Mouse (Mus musculus): ENCODE results near the gene Lmo2. TPM values are rescaled to one million over a fixed set of nuclear protein-coding genes. Genes with fewer than 3 reads are reported as not detected.
A peak's percentile ranks its signal among the peaks of the same experiment; 100 is the strongest.
"Not testable (repeated sequence)": the region's sequence is repeated elsewhere in the genome, so short reads cannot be mapped to it uniquely, and the experiment has no call there.

The Lmo2 gene
- polyA plus RNA-seq, 1 experiment from 2014 or later: 44.5 TPM

- Histone ChIP-seq H3K27ac (ENCODE audit: low read depth) (no peak overlapping the region), H3K4me3 (ENCODE audit: low read depth, low read length) (no peak overlapping the region), H3K9ac (no peak overlapping the region), H3K9me3 (ENCODE audit: low read depth, low read length) (no peaks in the 10 kb centered on the region), H3K36me3 (ENCODE audit: insufficient read depth) (peaks cover 4% of the 10 kb centered on the region; the same call in 1 of the 2 replicates), H3K4me1 (ENCODE audit: insufficient read depth) (no peaks in the 10 kb centered on the region), H3K4me2 (no peak overlapping the region), H3K27me3 (ENCODE audit: insufficient read depth, low read length) (peaks cover 5% of the 10 kb centered on the region; the same call in 1 of the 2 replicates)
- ATAC-seq (ENCODE audit: insufficient read depth) (no peak), DNase-seq (no peak)
- 68% methylated on average over 8 of the region's 8 CpGs for WGBS
- no peak for TF ChIP-seq CTCF (IDR thresholded peaks at IDR 0.05; ENCODE audit: low read depth)
Observed at GRCm38 (mm10) chr2:103977216-103977615, 19.4 kb downstream of the Lmo2 start.

DNA sequence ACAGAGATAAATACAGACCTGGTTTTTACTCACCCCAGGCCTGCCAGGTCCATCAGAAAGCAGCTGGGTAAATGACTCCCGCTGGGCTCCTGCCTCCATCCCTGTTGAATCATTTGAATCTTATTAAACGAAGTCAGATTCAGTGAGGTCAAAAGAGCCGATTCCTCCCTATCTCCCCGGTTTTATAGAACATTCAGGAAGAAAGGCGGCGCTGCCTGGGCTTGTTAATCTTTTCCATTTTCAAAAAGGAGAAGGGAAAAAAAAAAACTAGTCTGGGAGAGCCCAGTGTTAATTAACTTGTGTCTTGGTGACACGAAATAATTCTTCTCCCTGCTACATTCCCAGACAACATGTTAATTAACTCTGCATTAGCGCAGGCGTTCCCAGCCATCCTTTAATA, 19.9 kb downstream of the Lmo2 start:
- Histone ChIP-seq H3K4me1 (ENCODE audit: insufficient read depth) (no peaks in the 10 kb centered on the region), H3K4me3 (ENCODE audit: low read depth, low read length) (no peak overlapping the region), H3K36me3 (ENCODE audit: insufficient read depth) (peaks cover 4% of the 10 kb centered on the region; the same call in 1 of the 2 replicates), H3K9me3 (ENCODE audit: low read depth, low read length) (no peaks in the 10 kb centered on the region), H3K27me3 (ENCODE audit: insufficient read depth, low read length) (peaks cover 4% of the 10 kb centered on the region; the same call in 1 of the 2 replicates), H3K4me2 (no peak overlapping the region), H3K9ac (no peak overlapping the region), H3K27ac (ENCODE audit: low read depth) (no peak overlapping the region)
- DNase-seq (no peak), ATAC-seq (ENCODE audit: insufficient read depth) (no peak)
- WGBS: 65% methylated on average over 9 of the region's 9 CpGs
- TF ChIP-seq CTCF (IDR thresholded peaks at IDR 0.05; ENCODE audit: low read depth): no peak

DNA sequence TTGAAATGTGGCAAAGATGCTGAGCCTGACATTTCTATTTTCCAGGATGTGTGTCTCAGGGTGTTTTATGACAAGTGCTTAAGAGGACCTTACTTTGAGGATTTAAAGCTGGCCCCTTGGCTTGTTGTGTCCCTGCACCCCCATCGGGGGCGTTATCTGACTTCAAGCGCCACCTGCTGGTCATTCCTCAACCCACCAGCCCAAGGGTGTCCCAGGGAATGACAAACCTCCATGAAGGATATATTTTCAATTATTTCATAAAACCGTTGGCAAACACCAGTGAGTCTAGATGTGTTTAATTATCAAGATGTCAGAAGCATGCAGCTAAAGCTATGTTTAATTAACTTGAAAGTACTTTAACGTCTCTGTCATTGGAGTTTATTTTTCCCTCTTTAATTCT, 24.5 kb downstream of the Lmo2 start:
- H3K27ac ChIP-seq (ENCODE audit: low read depth): no peak overlapping the region
- H3K4me3 ChIP-seq (ENCODE audit: low read depth, low read length): no peak overlapping the region
- 4% methylated on average over 5 of the region's 5 CpGs for WGBS
- no peaks in the 10 kb centered on the region for H3K4me1 ChIP-seq (ENCODE audit: insufficient read depth)
- DNase-seq (peak; percentile 90), ATAC-seq (ENCODE audit: insufficient read depth) (peak; percentile 80)
- TF ChIP-seq CTCF (IDR thresholded peaks at IDR 0.05; ENCODE audit: low read depth): peak; percentile 91
- no peak overlapping the region for H3K9ac ChIP-seq
- no peaks in the 10 kb centered on the region for H3K9me3 ChIP-seq (ENCODE audit: low read depth, low read length)
- no peaks in the 10 kb centered on the region for H3K27me3 ChIP-seq (ENCODE audit: insufficient read depth, low read length)
- H3K36me3 ChIP-seq (ENCODE audit: insufficient read depth): peaks cover 4% of the 10 kb centered on the region; the same call in 1 of the 2 replicates
- H3K4me2 ChIP-seq: no peak overlapping the region

GRCm38 (mm10) chr2:103983146-103983545, 25.4 kb downstream of the Lmo2 start:
- H3K27ac ChIP-seq (ENCODE audit: low read depth): no peak overlapping the region
- no peaks in the 10 kb centered on the region for H3K9me3 ChIP-seq (ENCODE audit: low read depth, low read length)
- no peak overlapping the region for H3K4me2 ChIP-seq
- no peaks in the 10 kb centered on the region for H3K4me1 ChIP-seq (ENCODE audit: insufficient read depth)
- H3K27me3 ChIP-seq (ENCODE audit: insufficient read depth, low read length): no peaks in the 10 kb centered on the region
- no peak overlapping the region for H3K4me3 ChIP-seq (ENCODE audit: low read depth, low read length)
- no peak for DNase-seq
- no peak overlapping the region for H3K9ac ChIP-seq
- no peak for ATAC-seq (ENCODE audit: insufficient read depth)
- 86% methylated on average over 10 of the region's 10 CpGs for WGBS
- TF ChIP-seq CTCF (IDR thresholded peaks at IDR 0.05; ENCODE audit: low read depth): no peak
- peaks cover 4% of the 10 kb centered on the region; the same call in 1 of the 2 replicates for H3K36me3 ChIP-seq (ENCODE audit: insufficient read depth)

- WGBS: 55% methylated on average over 5 of the region's 8 CpGs
- not testable (repeated sequence) for H3K9ac ChIP-seq
Observed at GRCm38 (mm10) chr2:103987595-103987994, 29.8 kb downstream of the Lmo2 start.

DNA sequence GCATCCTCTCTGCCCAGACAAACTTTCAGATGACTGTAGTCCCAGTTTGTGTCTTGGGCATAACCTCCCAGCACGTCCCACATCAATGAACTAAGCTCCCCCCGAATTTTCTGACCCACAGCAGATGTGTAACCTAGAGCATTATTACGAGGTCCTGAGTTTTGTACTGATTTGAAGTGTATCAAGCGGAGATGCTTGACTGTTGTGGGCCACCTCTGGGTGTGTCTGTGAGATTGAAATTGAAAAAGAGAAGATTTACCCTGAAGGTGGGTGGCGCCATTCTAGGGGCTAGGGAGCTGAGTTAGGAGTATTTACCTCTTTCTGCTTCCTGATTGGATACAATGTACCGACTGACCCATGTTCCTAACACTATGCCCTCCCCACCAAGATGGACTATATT, 31.9 kb downstream of the Lmo2 start:
- H3K4me2 ChIP-seq: no peak overlapping the region
- no peak for TF ChIP-seq CTCF (IDR thresholded peaks at IDR 0.05; ENCODE audit: low read depth)
- peaks cover 6% of the 10 kb centered on the region; the same call in 1 of the 2 replicates for H3K27me3 ChIP-seq (ENCODE audit: insufficient read depth, low read length)
- H3K4me3 ChIP-seq (ENCODE audit: low read depth, low read length): no peak overlapping the region
- H3K9ac ChIP-seq: no peak overlapping the region
- WGBS: 87% methylated on average over 6 of the region's 6 CpGs
- no peak for DNase-seq
- no peak for ATAC-seq (ENCODE audit: insufficient read depth)
- H3K27ac ChIP-seq (ENCODE audit: low read depth): no peak overlapping the region
- no peaks in the 10 kb centered on the region for H3K9me3 ChIP-seq (ENCODE audit: low read depth, low read length)
- no peaks in the 10 kb centered on the region for H3K36me3 ChIP-seq (ENCODE audit: insufficient read depth)
- H3K4me1 ChIP-seq (ENCODE audit: insufficient read depth): no peaks in the 10 kb centered on the region

More at GRCm38 (mm10) chr2:103987595-103987994, 29.8 kb downstream of the Lmo2 start:
- DNase-seq; H3K4me1 ChIP-seq (ENCODE audit: insufficient read depth); H3K27me3 ChIP-seq (ENCODE audit: insufficient read depth, low read length); ATAC-seq (ENCODE audit: insufficient read depth); H3K4me3 ChIP-seq (ENCODE audit: low read depth, low read length); H3K4me2 ChIP-seq; H3K36me3 ChIP-seq (ENCODE audit: insufficient read depth); H3K9me3 ChIP-seq (ENCODE audit: low read depth, low read length); H3K27ac ChIP-seq (ENCODE audit: low read depth): not testable (repeated sequence)

GRCm38 (mm10) chr2:103991303-103991702, 33.5 kb downstream of the Lmo2 start:
- Histone ChIP-seq H3K9ac (no peak overlapping the region), H3K36me3 (ENCODE audit: insufficient read depth) (no peaks in the 10 kb centered on the region), H3K9me3 (ENCODE audit: low read depth, low read length) (no peaks in the 10 kb centered on the region), H3K4me3 (ENCODE audit: low read depth, low read length) (no peak overlapping the region), H3K4me2 (no peak overlapping the region), H3K27me3 (ENCODE audit: insufficient read depth, low read length) (peaks cover 6% of the 10 kb centered on the region; the same call in 1 of the 2 replicates), H3K4me1 (ENCODE audit: insufficient read depth) (no peaks in the 10 kb centered on the region), H3K27ac (ENCODE audit: low read depth) (no peak overlapping the region)
- peak; percentile 17; the same call in 1 of the 2 replicates for TF ChIP-seq CTCF (IDR thresholded peaks at IDR 0.05; ENCODE audit: low read depth)
- ATAC-seq (ENCODE audit: insufficient read depth): no peak
- DNase-seq: no peak

- Histone ChIP-seq H3K4me3 (ENCODE audit: low read depth, low read length) (no peak overlapping the region), H3K27ac (ENCODE audit: low read depth) (no peak overlapping the region), H3K36me3 (ENCODE audit: insufficient read depth) (no peaks in the 10 kb centered on the region), H3K9ac (no peak overlapping the region), H3K9me3 (ENCODE audit: low read depth, low read length) (no peaks in the 10 kb centered on the region), H3K4me1 (ENCODE audit: insufficient read depth) (no peaks in the 10 kb centered on the region), H3K4me2 (no peak overlapping the region), H3K27me3 (ENCODE audit: insufficient read depth, low read length) (peaks cover 6% of the 10 kb centered on the region; the same call in 1 of the 2 replicates)
- ATAC-seq (ENCODE audit: insufficient read depth) (no peak), DNase-seq (no peak)
- no peak for TF ChIP-seq CTCF (IDR thresholded peaks at IDR 0.05; ENCODE audit: low read depth)
- 62% methylated on average over 9 of the region's 9 CpGs for WGBS
Observed at GRCm38 (mm10) chr2:103992162-103992561, 34.4 kb downstream of the Lmo2 start.
